Mouse (Mus musculus): ENCODE data around the gene Scgb2b11. TPM values are rescaled to one million over a fixed set of nuclear protein-coding genes. Genes with fewer than 3 reads are reported as not detected.
"Not testable (repeated sequence)": the region's sequence is repeated elsewhere in the genome, so short reads cannot be mapped to it uniquely, and the experiment has no call there.

The Scgb2b11 gene
- not detected for total RNA-seq (2022)

DNA sequence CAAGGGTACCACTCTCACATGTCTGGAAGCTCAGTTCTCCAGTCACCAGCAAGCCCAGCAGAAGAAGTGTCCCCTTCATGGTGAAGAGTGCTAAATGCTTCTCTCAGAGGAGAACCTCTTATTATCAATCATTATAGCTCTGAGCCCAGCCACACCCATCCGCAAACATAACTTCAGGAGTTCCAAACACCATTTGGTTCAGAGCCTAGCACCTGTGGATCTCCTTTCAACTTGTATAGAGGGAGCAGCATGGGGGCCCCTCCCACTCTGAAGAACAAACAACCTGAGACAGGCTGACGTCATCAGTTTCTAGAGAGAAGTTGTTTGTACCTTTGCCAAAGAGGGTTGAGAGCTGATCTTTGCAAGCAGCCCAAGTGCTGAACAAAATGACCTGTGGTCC is at the start of gene Scgb2b11:
TSS of gene Scgb2b11 (minus strand) at position 101 of the 400 bp plus-strand sequence.
- DNase-seq (ENCODE audit: low spot score in 2 of 2), result not testable (repeated sequence)

DNA sequence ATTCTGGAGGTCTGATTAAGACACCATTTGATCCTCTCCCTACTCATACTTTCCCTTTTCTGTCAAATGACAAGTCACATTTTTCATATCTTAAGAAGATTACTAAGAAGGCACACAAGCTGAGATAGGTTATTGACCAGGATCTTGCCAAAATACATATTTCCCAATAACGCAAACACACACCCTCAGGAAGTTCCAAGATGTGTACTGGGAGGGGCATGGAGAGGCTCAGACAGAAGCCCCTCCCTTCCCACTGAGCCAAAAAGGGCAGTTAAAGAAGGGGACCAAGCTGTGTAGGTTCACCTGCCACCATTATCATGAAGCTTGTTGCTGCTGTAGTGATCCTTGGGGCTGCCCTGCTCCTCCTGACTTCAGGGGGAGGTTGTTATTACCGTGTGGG is 11.6 kb upstream of the Scgb2b11 start, which contains the start of gene Scgb1b11:
TSS of gene Scgb1b11 (plus strand) at position 301 of the 400 bp plus-strand sequence.
- not testable (repeated sequence) for DNase-seq (ENCODE audit: low spot score in 2 of 2)

Other genes with a start within 250 kb of the Scgb2b11 start
- not detected for gene Scgb1b10, start 110.3 kb downstream of the Scgb2b11 start, total RNA-seq (2022)
- gene Scgb1b11, start 11.7 kb upstream of the Scgb2b11 start, total RNA-seq (2022), result not detected
- gene Scgb2b12, start 116.1 kb upstream of the Scgb2b11 start, total RNA-seq (2022), result not detected
- gene Scgb1b12, start 123.0 kb upstream of the Scgb2b11 start, total RNA-seq (2022), result not detected
- gene Scgb1b29, start 230.4 kb upstream of the Scgb2b11 start, total RNA-seq (2022), result not detected

Measured in layer of hippocampus, adult 8-10 months (tissue).